Mouse (Mus musculus): ENCODE results near the gene Zfpm1.

DNA sequence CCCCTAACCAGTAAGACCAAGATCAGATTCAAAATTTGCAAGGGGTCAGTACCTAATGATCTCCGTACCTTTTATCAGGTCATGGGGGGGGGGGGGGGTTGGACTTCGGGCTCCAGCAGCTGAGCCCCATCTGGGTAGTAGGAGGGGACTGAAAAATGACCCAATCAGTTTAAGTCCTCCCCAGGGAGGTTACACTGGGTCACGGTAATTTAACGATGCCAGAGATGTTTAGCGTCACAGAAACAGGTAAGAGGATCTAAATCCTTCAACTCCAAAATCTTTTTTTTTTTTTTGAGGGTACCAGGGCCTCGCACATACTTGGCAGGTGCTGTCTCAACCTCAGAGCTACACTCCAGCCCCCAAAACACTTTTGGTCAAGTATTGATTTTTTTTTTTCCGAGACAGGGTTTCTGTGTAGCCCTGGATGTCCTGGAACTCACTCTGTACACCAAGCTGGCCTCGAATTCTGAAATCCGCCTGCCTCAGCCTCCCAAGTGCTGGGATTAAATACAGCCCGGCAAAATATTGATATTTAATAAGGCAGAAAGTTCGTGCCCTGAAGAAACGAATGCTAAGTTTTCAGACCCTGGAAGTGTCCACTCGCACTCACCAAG, 93.9 kb downstream of the Zfpm1 start:
- TF ChIP-seq POLR2A (IDR thresholded peaks at IDR 0.05; ENCODE audit: insufficient read depth, low read depth, low read length) (no peak), CTCF (IDR thresholded peaks at IDR 0.05; ENCODE audit: insufficient read depth, low read depth, low read length) (no peak)

All from olfactory bulb, adult 2 months (tissue).